Mouse (Mus musculus): ENCODE measurements around the gene Olfr774. TPM values are rescaled to one million over a fixed set of nuclear protein-coding genes. Genes with fewer than 3 reads are reported as not detected.
"Not testable (repeated sequence)": the region's sequence is repeated elsewhere in the genome, so short reads cannot be mapped to it uniquely, and the experiment has no call there.

The Olfr774 gene
- polyA plus RNA-seq (2012; rRNA removed) = not detected in 2 replicates

GRCm38 (mm10) chr10:129235904-129236303, at the start of gene Olfr774:
Gene Olfr774 (plus strand): TSS chr10:129236204.
- Histone ChIP-seq H3K27ac (ENCODE audit: insufficient read depth, low read length) (no peak within 1 kb of the TSS), H3K4me3 (ENCODE audit: insufficient read depth, low read length) (no peak within 1 kb of the TSS), H3K4me1 (ENCODE audit: control insufficient read depth, insufficient read depth, low read length) (no peaks in the 10 kb centered on the region)
- TF ChIP-seq CTCF (IDR thresholded peaks at IDR 0.05; ENCODE audit: extremely low read depth, insufficient read depth, low read length) (no peak), POLR2A (IDR thresholded peaks at IDR 0.05; ENCODE audit: extremely low read depth, insufficient read depth, low read length) (no peak)

GRCm38 (mm10) chr10:129187319-129187718, 48.7 kb upstream of the Olfr774 start, which contains the start of gene Olfr773:
Gene Olfr773 (minus strand): TSS chr10:129187419.
- not testable (repeated sequence) for H3K27ac ChIP-seq (ENCODE audit: insufficient read depth, low read length); H3K4me1 ChIP-seq (ENCODE audit: control insufficient read depth, insufficient read depth, low read length)

GRCm38 (mm10) chr10:129230737-129231136, 5.3 kb upstream of the Olfr774 start:
- no peak overlapping the region for H3K27ac ChIP-seq (ENCODE audit: insufficient read depth, low read length)
- no peaks in the 10 kb centered on the region for H3K4me1 ChIP-seq (ENCODE audit: control insufficient read depth, insufficient read depth, low read length)
- TF ChIP-seq CTCF (IDR thresholded peaks at IDR 0.05; ENCODE audit: extremely low read depth, insufficient read depth, low read length) (no peak), POLR2A (IDR thresholded peaks at IDR 0.05; ENCODE audit: extremely low read depth, insufficient read depth, low read length) (no peak)
- H3K4me3 ChIP-seq (ENCODE audit: insufficient read depth, low read length) = no peak overlapping the region

More at GRCm38 (mm10) chr10:129187319-129187718, 48.7 kb upstream of the Olfr774 start, which contains the start of gene Olfr773:
- not testable (repeated sequence) for H3K4me3 ChIP-seq (ENCODE audit: insufficient read depth, low read length)

GRCm38 (mm10) chr10:129248112-129248511, 12.1 kb downstream of the Olfr774 start, which contains the start of gene Olfr775:
Gene Olfr775 (plus strand): TSS chr10:129248412.
- no peak for TF ChIP-seq CTCF (IDR thresholded peaks at IDR 0.05; ENCODE audit: extremely low read depth, insufficient read depth, low read length)
- no peak for TF ChIP-seq POLR2A (IDR thresholded peaks at IDR 0.05; ENCODE audit: extremely low read depth, insufficient read depth, low read length)
- Histone ChIP-seq H3K4me1 (ENCODE audit: control insufficient read depth, insufficient read depth, low read length) (no peaks in the 10 kb centered on the region), H3K4me3 (ENCODE audit: insufficient read depth, low read length) (no peak within 1 kb of the TSS), H3K27ac (ENCODE audit: insufficient read depth, low read length) (no peak within 1 kb of the TSS)

GRCm38 (mm10) chr10:129258827-129259226, 22.8 kb downstream of the Olfr774 start, which contains the start of gene Olfr776:
Gene Olfr776 (plus strand): TSS chr10:129259127.
- no peaks in the 10 kb centered on the region for H3K4me1 ChIP-seq (ENCODE audit: control insufficient read depth, insufficient read depth, low read length)
- H3K27ac ChIP-seq (ENCODE audit: insufficient read depth, low read length) = no peak within 1 kb of the TSS
- no peak for TF ChIP-seq CTCF (IDR thresholded peaks at IDR 0.05; ENCODE audit: extremely low read depth, insufficient read depth, low read length)
- no peak for TF ChIP-seq POLR2A (IDR thresholded peaks at IDR 0.05; ENCODE audit: extremely low read depth, insufficient read depth, low read length)
- H3K4me3 ChIP-seq (ENCODE audit: insufficient read depth, low read length) = no peak within 1 kb of the TSS

GRCm38 (mm10) chr10:129271081-129271535, 35.1 kb downstream of the Olfr774 start, which contains the start of gene Olfr777:
Gene Olfr777 (minus strand): TSS chr10:129271485.
- TF ChIP-seq CTCF (IDR thresholded peaks at IDR 0.05; ENCODE audit: extremely low read depth, insufficient read depth, low read length) (no peak), POLR2A (IDR thresholded peaks at IDR 0.05; ENCODE audit: extremely low read depth, insufficient read depth, low read length) (no peak)
- Histone ChIP-seq H3K4me1 (ENCODE audit: control insufficient read depth, insufficient read depth, low read length) (no peaks in the 10 kb centered on the region), H3K4me3 (ENCODE audit: insufficient read depth, low read length) (no peak within 1 kb of the TSS), H3K27ac (ENCODE audit: insufficient read depth, low read length) (no peak within 1 kb of the TSS)

Other genes with a start within 250 kb of the Olfr774 start
- gene Olfr9, start 246.8 kb upstream of the Olfr774 start, polyA plus RNA-seq (2012; rRNA removed) = not detected in 2 replicates
- not detected in 2 replicates for gene Olfr763, start 225.4 kb upstream of the Olfr774 start, polyA plus RNA-seq (2012; rRNA removed)
- gene Olfr764-ps1, start 196.3 kb upstream of the Olfr774 start, polyA plus RNA-seq (2012; rRNA removed) = not detected in 2 replicates
- not detected in 2 replicates for gene Olfr765, start 186.2 kb upstream of the Olfr774 start, polyA plus RNA-seq (2012; rRNA removed)
- not detected in 2 replicates for gene Olfr766-ps1, start 167.2 kb upstream of the Olfr774 start, polyA plus RNA-seq (2012; rRNA removed)
- gene Olfr767, start 153.3 kb upstream of the Olfr774 start, polyA plus RNA-seq (2012; rRNA removed) = not detected in 2 replicates
- not detected in 2 replicates for gene Olfr768, start 136.8 kb upstream of the Olfr774 start, polyA plus RNA-seq (2012; rRNA removed)
- gene Olfr769, start 118.3 kb upstream of the Olfr774 start, polyA plus RNA-seq (2012; rRNA removed) = not detected in 2 replicates
- not detected in 2 replicates for gene Olfr770, start 97.2 kb upstream of the Olfr774 start, polyA plus RNA-seq (2012; rRNA removed)
- not detected in 2 replicates for gene Olfr771, start 71.5 kb upstream of the Olfr774 start, polyA plus RNA-seq (2012; rRNA removed)
- gene Olfr772, start 58.3 kb upstream of the Olfr774 start, polyA plus RNA-seq (2012; rRNA removed) = not detected in 2 replicates
- gene Olfr773, start 48.8 kb upstream of the Olfr774 start, polyA plus RNA-seq (2012; rRNA removed) = not detected in 2 replicates
- not detected in 2 replicates for gene Olfr775, start 12.2 kb downstream of the Olfr774 start, polyA plus RNA-seq (2012; rRNA removed)
- not detected in 2 replicates for gene Olfr776, start 22.9 kb downstream of the Olfr774 start, polyA plus RNA-seq (2012; rRNA removed)
- not detected in 2 replicates for gene Olfr777, start 35.3 kb downstream of the Olfr774 start, polyA plus RNA-seq (2012; rRNA removed)
- gene Olfr780, start 81.9 kb downstream of the Olfr774 start, polyA plus RNA-seq (2012; rRNA removed) = not detected in 2 replicates
- not detected in 2 replicates for gene Olfr781, start 92.7 kb downstream of the Olfr774 start, polyA plus RNA-seq (2012; rRNA removed)
- gene Olfr782, start 112.6 kb downstream of the Olfr774 start, polyA plus RNA-seq (2012; rRNA removed) = not detected in 2 replicates
- gene Olfr784, start 147.9 kb downstream of the Olfr774 start, polyA plus RNA-seq (2012; rRNA removed) = 0.21 and 0.31 TPM in 2 replicates
- gene Olfr785, start 169.2 kb downstream of the Olfr774 start, polyA plus RNA-seq (2012; rRNA removed) = not detected in 2 replicates
- gene Olfr786, start 191.1 kb downstream of the Olfr774 start, polyA plus RNA-seq (2012; rRNA removed) = not detected in 2 replicates
- not detected in 2 replicates for gene Olfr787, start 225.7 kb downstream of the Olfr774 start, polyA plus RNA-seq (2012; rRNA removed)
- gene Olfr788, start 234.8 kb downstream of the Olfr774 start, polyA plus RNA-seq (2012; rRNA removed) = not detected in 2 replicates
- gene Olfr789, start 248.5 kb downstream of the Olfr774 start, polyA plus RNA-seq (2012; rRNA removed) = not detected in 2 replicates

Measured in cortical plate, adult 2 months (tissue).